Mouse (Mus musculus) ES-Bruce4 (cell line): ENCODE results near the gene Icam5.

ENCODE experiments used
- CTCF ChIP-seq: IDR thresholded peaks from one replicate; pipeline ENCODE4 v1.8.1; 2011; ENCODE audit warnings: low read depth, low read length
- EP300 ChIP-seq: IDR thresholded peaks from 2 replicates; pipeline ENCODE4 v1.6.1; 2011; ENCODE audit warnings: low read depth, low read length; ENCODE audit not compliant: insufficient read depth
- POLR2A ChIP-seq: IDR thresholded peaks from one replicate; pipeline ENCODE4 v1.8.1; 2011; ENCODE audit warnings: low read length; ENCODE audit not compliant: insufficient read depth

GRCm38 (mm10) chr9:20995069-20995468 is 36.8 kb upstream of the Icam5 start:
- TF ChIP-seq POLR2A: no peak
- no peak for TF ChIP-seq CTCF
- TF ChIP-seq EP300: no peak
